Mouse (Mus musculus) CH12.LX (cell line): ENCODE results near the gene Plch2. TPM values are rescaled to one million over a fixed set of nuclear protein-coding genes. Genes with fewer than 3 reads are reported as not detected.

Source experiments
- DNase-seq: peaks from one replicate; pipeline ENCODE4 v3.0.0-alpha.2; 2013; ENCODE audit errors: extremely low read depth
- H3K27ac ChIP-seq: 2 replicates; pipeline ENCODE4 v1.5.1; 2012; ENCODE audit warnings: low read depth, mild to moderate bottlenecking, control low read depth, moderate library complexity; ENCODE audit not compliant: insufficient read depth
- H3K27me3 ChIP-seq: replicated peaks from 2 replicates; pipeline ENCODE3; 2012; ENCODE audit warnings: inconsistent platforms
- H3K36me3 ChIP-seq, 2 experiments: replicated peaks in 1 of 2; 2 replicates each; pipeline versions ENCODE3 to v1.6.1; 2012; ENCODE audit warnings: inconsistent platforms in 1 of 2, low read length in 1 of 2, mild to moderate bottlenecking in 1 of 2, mixed read lengths in 1 of 2, moderate library complexity in 1 of 2; ENCODE audit not compliant: control insufficient read depth in 1 of 2, insufficient read depth in 1 of 2
- H3K4me1 ChIP-seq, 2 experiments: 2 replicates each; pipeline ENCODE4 v1.6.1; 2012; ENCODE audit warnings: inconsistent platforms in 1 of 2, moderate library complexity in 1 of 2; ENCODE audit not compliant: insufficient read depth in 2 of 2, control insufficient read depth in 1 of 2
- H3K4me2 ChIP-seq: 2 replicates; pipeline ENCODE4 v1.6.1; 2012; ENCODE audit warnings: low read depth, mild to moderate bottlenecking, control low read depth; ENCODE audit not compliant: poor library complexity, insufficient read depth, severe bottlenecking
- H3K4me3 ChIP-seq, 3 experiments: fragments of 150-350 bp in 1 of 3; sonication (generic) in 1 of 3; replicated peaks in 1 of 3; 2 replicates each; pipeline versions ENCODE3 to v1.5.1; 2011 to 2012; ENCODE audit warnings: low read depth in 2 of 3, low read length in 2 of 3, mild to moderate bottlenecking in 2 of 3, moderate library complexity in 2 of 3, control low read depth in 1 of 3, improper control_type of control experiment in 1 of 3, inconsistent platforms in 1 of 3, mixed read lengths in 1 of 3; ENCODE audit not compliant: poor library complexity in 1 of 3
- H3K79me2 ChIP-seq: replicated peaks from 2 replicates; pipeline ENCODE4 v1.6.1; 2012; ENCODE audit warnings: mild to moderate bottlenecking, moderate library complexity; ENCODE audit not compliant: control insufficient read depth, poor library complexity, insufficient read depth, severe bottlenecking; ENCODE audit errors: extremely low read depth
- H3K9ac ChIP-seq: 2 replicates; pipeline ENCODE4 v1.6.1; 2012; ENCODE audit warnings: low read depth, mild to moderate bottlenecking, control low read depth, moderate library complexity; ENCODE audit not compliant: insufficient read depth
- H3K9me3 ChIP-seq: replicated peaks from 2 replicates; pipeline ENCODE3; 2012; ENCODE audit warnings: low read length, inconsistent platforms, mixed read lengths
- BHLHE40 ChIP-seq: IDR thresholded peaks from 2 replicates; pipeline ENCODE4 v1.6.1; 2011; ENCODE audit warnings: mild to moderate bottlenecking, low read depth, low read length, improper control_type of control experiment
- CHD1 ChIP-seq: IDR thresholded peaks from 2 replicates; pipeline ENCODE4 v1.6.1; 2012; ENCODE audit warnings: low read depth, low read length, improper control_type of control experiment, inconsistent platforms
- CTCF ChIP-seq, 2 experiments: IDR thresholded peaks in 1 of 2; conservative IDR thresholded peaks in 1 of 2; 2 replicates each; pipeline ENCODE4 v1.5.1; 2011 to 2012; ENCODE audit warnings: low read depth in 2 of 2, low read length in 2 of 2, improper control_type of control experiment in 1 of 2, inconsistent platforms in 1 of 2, mild to moderate bottlenecking in 1 of 2, moderate library complexity in 1 of 2
- E2F4 ChIP-seq: IDR thresholded peaks from 2 replicates; pipeline ENCODE4 v1.6.1; 2011; ENCODE audit warnings: low read depth, low read length, improper control_type of control experiment; ENCODE audit not compliant: insufficient replicate concordance
- ELF1 ChIP-seq: IDR thresholded peaks from 2 replicates; pipeline ENCODE4 v1.6.1; 2014; ENCODE audit warnings: low read depth, mild to moderate bottlenecking, inconsistent platforms, low read length, improper control_type of control experiment
- EP300 ChIP-seq: IDR thresholded peaks from 2 replicates; pipeline ENCODE4 v1.6.1; 2011; ENCODE audit warnings: low read length, improper control_type of control experiment
- ETS1 ChIP-seq: conservative IDR thresholded peaks from 2 replicates; pipeline ENCODE4 v1.6.1; 2012; ENCODE audit warnings: low read depth, mild to moderate bottlenecking, inconsistent platforms, low read length, improper control_type of control experiment, moderate library complexity
- GABPA ChIP-seq: IDR thresholded peaks from 2 replicates; pipeline ENCODE4 v1.6.1; 2012; ENCODE audit warnings: low read depth, low read length, improper control_type of control experiment, inconsistent platforms; ENCODE audit not compliant: insufficient replicate concordance
- HCFC1 ChIP-seq: IDR thresholded peaks from 2 replicates; pipeline ENCODE4 v1.6.1; 2012; ENCODE audit warnings: low read depth, mild to moderate bottlenecking, inconsistent platforms, low read length, improper control_type of control experiment
- IRF4 ChIP-seq: IDR thresholded peaks from 2 replicates; pipeline ENCODE4 v1.6.1; 2014; ENCODE audit warnings: low read depth, mild to moderate bottlenecking, inconsistent platforms, low read length, improper control_type of control experiment
- JUND ChIP-seq: conservative IDR thresholded peaks from 2 replicates; pipeline ENCODE4 v1.6.1; 2011; ENCODE audit warnings: low read depth, low read length, improper control_type of control experiment
- KAT2A ChIP-seq: IDR thresholded peaks from 2 replicates; pipeline ENCODE4 v1.6.1; 2012; ENCODE audit warnings: low read length, improper control_type of control experiment, inconsistent platforms; ENCODE audit not compliant: insufficient replicate concordance
- MAFK ChIP-seq: IDR thresholded peaks from 2 replicates; pipeline ENCODE4 v1.6.1; 2011; ENCODE audit warnings: low read length, improper control_type of control experiment; ENCODE audit not compliant: insufficient replicate concordance
- MAZ ChIP-seq: IDR thresholded peaks from 2 replicates; pipeline ENCODE4 v1.6.1; 2012; ENCODE audit warnings: low read depth, mild to moderate bottlenecking, inconsistent platforms, low read length, improper control_type of control experiment, moderate library complexity
- MXI1 ChIP-seq: IDR thresholded peaks from 2 replicates; pipeline ENCODE4 v1.6.1; 2011; ENCODE audit warnings: mild to moderate bottlenecking, low read depth, low read length, improper control_type of control experiment
- MYC ChIP-seq: IDR thresholded peaks from 2 replicates; pipeline ENCODE4 v1.6.1; 2011; ENCODE audit warnings: low read depth, mild to moderate bottlenecking, improper control_type of control experiment, low read length
- NELFE ChIP-seq: IDR thresholded peaks from 2 replicates; pipeline ENCODE4 v1.6.1; 2011; ENCODE audit warnings: low read depth, low read length, improper control_type of control experiment
- NRF1 ChIP-seq: IDR thresholded peaks from 2 replicates; pipeline ENCODE4 v1.6.1; 2014; ENCODE audit warnings: low read depth, mild to moderate bottlenecking, inconsistent platforms, low read length, improper control_type of control experiment, moderate library complexity
- POLR2AphosphoS2 ChIP-seq: IDR thresholded peaks from 2 replicates; pipeline ENCODE4 v1.6.1; 2011; ENCODE audit warnings: low read depth, low read length, improper control_type of control experiment
- RAD21 ChIP-seq: IDR thresholded peaks from 2 replicates; pipeline ENCODE4 v1.6.1; 2011; ENCODE audit warnings: low read depth, mild to moderate bottlenecking, low read length, improper control_type of control experiment, moderate library complexity
- RCOR1 ChIP-seq: conservative IDR thresholded peaks from 2 replicates; pipeline ENCODE4 v1.6.1; 2012; ENCODE audit warnings: low read depth, mild to moderate bottlenecking, inconsistent platforms, low read length, improper control_type of control experiment
- SIN3A ChIP-seq: IDR thresholded peaks from 2 replicates; pipeline ENCODE4 v1.6.1; 2012; ENCODE audit warnings: low read length, improper control_type of control experiment, inconsistent platforms
- SMC3 ChIP-seq: IDR thresholded peaks from 2 replicates; pipeline ENCODE4 v1.6.1; 2011; ENCODE audit warnings: low read depth, low read length, improper control_type of control experiment
- TBP ChIP-seq: conservative IDR thresholded peaks from 2 replicates; pipeline ENCODE4 v1.6.1; 2011; ENCODE audit warnings: low read depth, low read length, improper control_type of control experiment
- TCF12 ChIP-seq: IDR thresholded peaks from 2 replicates; pipeline ENCODE4 v1.6.1; 2014; ENCODE audit warnings: low read depth, mild to moderate bottlenecking, inconsistent platforms, low read length, improper control_type of control experiment
- USF1 ChIP-seq: IDR thresholded peaks from 2 replicates; pipeline ENCODE4 v1.6.1; 2014; ENCODE audit warnings: low read depth, mild to moderate bottlenecking, inconsistent platforms, low read length, improper control_type of control experiment
- USF2 ChIP-seq: conservative IDR thresholded peaks from 2 replicates; pipeline ENCODE4 v1.6.1; 2011; ENCODE audit warnings: low read depth, low read length, improper control_type of control experiment
- ZKSCAN1 ChIP-seq: IDR thresholded peaks from 2 replicates; pipeline ENCODE4 v1.6.1; 2012; ENCODE audit warnings: low read depth, inconsistent platforms, low read length, improper control_type of control experiment, borderline replicate concordance
- ZMIZ1 ChIP-seq: IDR thresholded peaks from 2 replicates; pipeline ENCODE4 v1.6.1; 2012; ENCODE audit warnings: low read depth, mild to moderate bottlenecking, inconsistent platforms, low read length, improper control_type of control experiment
- ZNF384 ChIP-seq: IDR thresholded peaks from 2 replicates; pipeline ENCODE4 v1.6.1; 2012; ENCODE audit warnings: low read depth, low read length, improper control_type of control experiment, inconsistent platforms
- dilution Hi-C: fragments of 300-500 bp; cut with MboI; formaldehyde crosslinking; loops from 2 replicates; pipeline ENCODE4 v1.14.3; 2020; ENCODE audit warnings: low sequenced_read_pairs; ENCODE audit not compliant: extremely low pct_unique_long_range_greater_than_20kb, extremely low pct_ligation_motif_present
- in situ Hi-C: fragments of 300-500 bp; cut with MboI; formaldehyde crosslinking; loops from 3 replicates; pipeline ENCODE4 v1.14.3; 2019; ENCODE audit warnings: low sequenced_read_pairs, low pct_ligation_motif_present, low pct_unique_long_range_greater_than_20kb, mixed read lengths
- polyA plus RNA-seq: library from polyadenylated mRNA; unstranded; fragments of >175 nt; gene quantifications from 2 replicates; pipeline ENCODE4 v1.2.1, GENCODE M21; 2012; ENCODE audit warnings: low read depth; ENCODE audit not compliant: insufficient read length
- total RNA-seq, 2 experiments: library from RNA; depleted of rRNA; stranded (reverse); fragments of 300-350 nt in 1 of 2; fragments of >200 nt in 1 of 2; gene quantifications; 2 replicates each; pipeline ENCODE4 v1.2.3; 2012 to 2014

Gene Plch2
- total and polyA plus RNA-seq, 3 experiments, result 0.04 to 0.47 (median 0.17) TPM

DNA sequence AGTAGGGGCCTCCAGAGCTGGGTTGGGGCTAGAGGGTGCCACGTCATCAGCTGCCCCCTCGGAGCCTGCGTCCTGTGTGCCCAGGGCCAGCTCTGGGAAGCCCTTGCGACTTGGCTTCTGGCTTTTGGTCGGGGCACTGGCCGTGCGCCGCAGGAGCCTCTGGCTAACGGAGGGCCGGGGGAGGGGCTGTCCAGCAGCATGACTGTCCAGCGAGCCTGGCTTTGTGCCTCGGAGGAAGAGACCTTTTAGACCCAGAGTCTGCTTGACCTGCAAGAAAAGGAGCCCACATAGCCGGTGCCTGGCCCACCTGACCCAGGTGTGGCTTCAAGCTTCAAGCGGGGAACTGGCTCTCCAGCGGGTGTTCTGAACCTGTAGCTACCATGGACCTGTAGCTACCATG, 69.8 kb downstream of the Plch2 start:
- Histone ChIP-seq H3K27ac (no peak overlapping the region), H3K4me2 (no peak overlapping the region), H3K36me3 (peaks cover 2 to 14% of the 10 kb centered on the region in 2 experiments), H3K79me2 (no peaks in the 10 kb centered on the region), H3K4me3 (no peak overlapping the region), H3K9ac (no peak overlapping the region), H3K9me3 (no peaks in the 10 kb centered on the region), H3K4me1 (peaks cover 6 to 8% of the 10 kb centered on the region in 2 experiments), H3K27me3 (peaks cover 56% of the 10 kb centered on the region)
- TF ChIP-seq MYC, result no peak
- TF ChIP-seq POLR2AphosphoS2, result no peak
- no peak for TF ChIP-seq CTCF (conservative IDR thresholded peaks at IDR 0.05 in 1 of 2, IDR thresholded peaks at IDR 0.05 in 1 of 2; ENCODE audit: low read depth in 2 of 2, low read length in 2 of 2)
- TF ChIP-seq CHD1, result no peak
- dilution Hi-C loops, result no loop called here
- no peak for DNase-seq
- in situ Hi-C loops, result loop anchor here (5.0 kb wide), 1 partner anchor 44 kb away; no protein-coding TSS in a partner anchor

DNA sequence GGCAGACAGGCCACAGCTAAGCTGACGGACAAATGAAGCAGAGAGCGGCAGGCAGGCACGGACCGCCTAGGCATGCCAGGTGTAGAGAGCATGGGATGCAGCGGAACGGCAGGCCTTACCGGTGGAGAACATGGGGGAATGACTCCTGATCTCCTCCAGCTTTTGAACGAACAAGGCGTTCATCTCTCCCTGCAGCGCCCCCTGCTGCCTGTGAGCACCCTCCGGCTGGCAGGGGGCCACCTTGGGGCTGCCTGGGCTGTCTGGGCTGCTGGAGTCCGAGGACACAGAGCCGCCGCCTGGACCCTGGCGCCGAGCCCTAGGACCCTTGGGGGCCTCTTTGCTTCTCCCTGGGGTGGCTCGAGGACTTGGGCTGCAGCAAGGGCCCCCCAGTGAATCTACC, 70.5 kb downstream of the Plch2 start:
- Histone ChIP-seq H3K9ac (peak overlapping the region; percentile 12; the same call in 1 of the 2 replicates), H3K4me2 (peak overlapping the region; percentile 42; the same call in 1 of the 2 replicates)
- TF ChIP-seq CHD1, result no peak
- TF ChIP-seq SMC3, result peak; percentile 79
- no peak for TF ChIP-seq RCOR1
- no peak for TF ChIP-seq ZNF384
- TF ChIP-seq MXI1, result no peak
- TF ChIP-seq ZMIZ1, result no peak
- TF ChIP-seq JUND, result no peak
- no peak for TF ChIP-seq USF1
- peak in 1 of 2 experiments; percentile 84; a peak in 2 of 4 replicates for TF ChIP-seq CTCF (conservative IDR thresholded peaks at IDR 0.05 in 1 of 2, IDR thresholded peaks at IDR 0.05 in 1 of 2; ENCODE audit: low read depth in 2 of 2, low read length in 2 of 2)
- TF ChIP-seq POLR2AphosphoS2, result no peak
- no peak for TF ChIP-seq ELF1
- no peak for TF ChIP-seq NRF1
- no peak for TF ChIP-seq ETS1
- no peak for TF ChIP-seq ZKSCAN1
- no peak for TF ChIP-seq MAFK
- no peak for TF ChIP-seq HCFC1
- peak; percentile 37 for TF ChIP-seq RAD21
- TF ChIP-seq SIN3A, result no peak
- TF ChIP-seq GABPA, result no peak
- TF ChIP-seq NELFE, result no peak; the same call in 1 of the 2 replicates
- TF ChIP-seq MAZ, result no peak
- TF ChIP-seq EP300, result no peak
- peak; percentile 24; the same call in 1 of the 2 replicates for TF ChIP-seq IRF4
- no peak for TF ChIP-seq USF2
- TF ChIP-seq E2F4, result no peak
- no peak for TF ChIP-seq KAT2A
- no peak for TF ChIP-seq MYC
- TF ChIP-seq BHLHE40, result no peak
- TF ChIP-seq TCF12, result no peak
- TF ChIP-seq TBP, result no peak
- TF ChIP-seq, all 38 proteins: peak for 4
- Histone ChIP-seq H3K79me2 (no peaks in the 10 kb centered on the region), H3K4me3 (peak overlapping the region; percentile 30 to 63 (median 35)), H3K4me1 (peaks cover 6 to 8% of the 10 kb centered on the region in 2 experiments), H3K27ac (no peak overlapping the region), H3K36me3 (peaks cover 8 to 20% of the 10 kb centered on the region in 2 experiments), H3K9me3 (no peaks in the 10 kb centered on the region), H3K27me3 (peaks cover 50% of the 10 kb centered on the region)
- dilution Hi-C loops, result no loop called here
- in situ Hi-C loops, result loop anchor here (5.0 kb wide), 1 partner anchor 44 kb away; no protein-coding TSS in a partner anchor
- peak; percentile 70 for DNase-seq
